Mouse (Mus musculus) CD4-positive, CD25-positive, alpha-beta regulatory T cell, adult 2 months (primary cell): ENCODE data around the gene Utp20.

Experiments used
- DNase-seq: peaks from one replicate; pipeline ENCODE4 v3.0.0-alpha.2; 2012; ENCODE audit warnings: low read depth, low spot score

Gene Utp20

DNA sequence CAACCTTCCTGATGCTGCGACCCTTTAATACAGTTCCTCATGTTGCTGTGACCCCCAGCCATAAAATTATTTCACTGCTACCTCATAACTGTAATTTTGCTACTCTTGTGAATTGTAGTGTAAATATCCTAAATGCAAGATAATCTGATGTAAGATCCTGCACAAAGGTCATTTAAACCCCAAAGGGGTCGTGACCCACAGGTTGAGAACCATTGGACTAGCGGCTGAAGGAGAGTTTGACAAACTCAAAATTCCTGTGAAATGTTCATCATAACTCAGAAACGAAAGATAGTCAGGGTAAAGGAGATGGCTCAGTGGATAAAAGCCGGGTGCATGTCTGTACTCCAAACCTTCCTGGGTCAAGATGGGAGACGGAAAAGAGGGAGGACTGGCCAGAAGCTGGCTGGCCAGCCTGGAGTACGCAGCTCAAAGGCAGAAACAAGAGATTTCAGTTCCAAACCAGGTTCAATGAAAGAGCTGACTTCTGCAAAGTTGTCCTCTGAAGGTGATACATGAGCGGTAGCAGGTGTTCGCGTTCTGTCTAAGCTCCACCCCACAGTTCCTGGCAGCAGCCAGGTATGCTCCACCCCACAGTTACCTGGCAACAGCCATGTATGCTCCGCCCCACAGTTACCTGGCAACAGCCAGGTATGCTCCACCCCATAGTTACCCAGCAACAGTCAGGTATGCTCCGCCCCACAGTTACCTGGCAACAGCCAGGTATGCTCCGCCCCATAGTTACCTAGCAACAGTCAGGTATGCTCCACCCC lies 109.4 kb downstream of the Utp20 start:
- no peak for DNase-seq

DNA sequence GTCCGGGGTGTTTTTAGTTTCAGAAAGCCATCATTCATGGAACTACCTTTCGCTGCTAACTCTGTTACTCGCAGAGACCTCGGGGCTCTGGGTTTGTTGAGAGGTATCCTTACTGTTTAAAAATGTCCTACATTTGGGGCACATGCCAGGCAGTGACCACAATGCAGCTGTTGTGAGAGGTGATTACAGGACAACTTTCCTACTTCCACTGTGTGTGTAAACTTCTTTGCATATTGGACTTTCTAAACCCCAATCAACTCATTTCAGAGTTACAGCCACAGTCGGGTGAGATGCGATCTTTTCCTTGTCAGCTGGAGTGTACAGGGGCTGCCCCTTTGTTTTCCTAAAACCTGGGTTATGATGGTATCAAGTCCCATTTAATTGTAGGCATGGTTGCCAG lies 111.0 kb downstream of the Utp20 start:
- no peak for DNase-seq

- no peak for DNase-seq
These were observed 111.9 kb downstream of the Utp20 start for GRCm38 (mm10) chr10:88714744-88715143.

DNA sequence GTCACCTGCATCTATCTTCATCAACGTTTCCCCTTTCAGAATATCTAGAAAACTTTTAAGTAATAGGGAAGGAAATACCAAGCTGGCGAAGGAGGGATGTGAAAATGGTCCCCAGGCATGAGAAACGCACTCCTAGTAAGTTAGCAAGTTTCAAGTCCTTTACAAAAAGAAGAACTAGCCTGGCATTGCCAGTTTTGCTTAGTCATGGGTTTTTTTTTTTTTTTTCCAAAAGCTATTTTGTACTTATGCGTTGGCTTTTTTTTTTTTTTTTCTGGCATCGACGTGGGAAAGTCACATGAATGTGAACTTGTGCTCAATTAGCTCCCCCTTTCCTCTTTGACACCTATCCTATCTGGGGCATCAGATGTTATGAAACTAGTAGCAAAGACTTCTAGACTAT lies 114.2 kb downstream of the Utp20 start:
- DNase-seq: no peak

DNA sequence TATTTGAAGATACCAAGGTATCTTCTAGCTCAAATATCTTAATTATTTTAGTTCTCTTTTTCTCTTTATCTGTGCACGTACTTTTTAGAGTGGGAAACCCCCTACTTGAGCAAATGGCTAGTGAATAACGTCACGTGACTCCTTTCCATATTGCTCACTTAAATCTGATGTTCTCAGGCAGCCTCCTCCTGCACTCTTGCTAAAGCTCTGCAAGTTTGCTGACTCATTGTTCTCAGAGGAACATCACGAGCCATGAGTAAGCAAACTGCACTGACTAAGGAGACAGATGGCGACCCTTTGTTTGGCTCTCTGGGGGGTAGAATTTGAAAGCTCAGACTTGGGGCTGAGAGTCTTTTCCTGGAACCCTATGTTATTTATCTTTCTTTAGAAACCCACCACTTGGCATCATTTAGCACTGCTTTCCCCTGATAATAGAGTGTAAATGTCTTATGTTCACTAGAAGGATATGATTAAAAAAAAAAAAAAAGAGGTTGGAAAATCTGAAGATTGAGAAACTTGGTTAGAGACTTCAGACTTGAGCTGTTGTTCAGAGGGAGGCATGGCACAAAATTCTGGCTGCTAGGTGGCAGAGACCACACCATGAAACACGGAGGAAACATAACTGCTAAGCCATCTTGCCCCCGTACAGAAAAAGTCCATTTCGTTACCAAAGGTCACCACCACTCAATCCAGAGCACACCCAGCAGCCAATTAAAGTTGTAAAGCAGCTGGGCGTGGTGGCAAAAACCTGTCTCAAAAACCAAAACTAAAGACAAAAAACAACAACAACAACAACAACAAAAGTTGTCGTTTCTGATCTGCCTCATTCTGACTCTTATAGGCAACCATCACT lies 117.7 kb downstream of the Utp20 start:
- peak; percentile 17 for DNase-seq

GRCm38 (mm10) chr10:88700938-88701337 lies 125.7 kb downstream of the Utp20 start:
- DNase-seq: no peak
